Mouse (Mus musculus): ENCODE results near the gene Tmem86b. TPM values are rescaled to one million over a fixed set of nuclear protein-coding genes. Genes with fewer than 3 reads are reported as not detected.

The Tmem86b gene
- 12.8 and 16.5 TPM in 2 replicates for polyA plus RNA-seq (2015; fragmentation: Nextera tagmentation; extraction: Ambion mirVana)

DNA sequence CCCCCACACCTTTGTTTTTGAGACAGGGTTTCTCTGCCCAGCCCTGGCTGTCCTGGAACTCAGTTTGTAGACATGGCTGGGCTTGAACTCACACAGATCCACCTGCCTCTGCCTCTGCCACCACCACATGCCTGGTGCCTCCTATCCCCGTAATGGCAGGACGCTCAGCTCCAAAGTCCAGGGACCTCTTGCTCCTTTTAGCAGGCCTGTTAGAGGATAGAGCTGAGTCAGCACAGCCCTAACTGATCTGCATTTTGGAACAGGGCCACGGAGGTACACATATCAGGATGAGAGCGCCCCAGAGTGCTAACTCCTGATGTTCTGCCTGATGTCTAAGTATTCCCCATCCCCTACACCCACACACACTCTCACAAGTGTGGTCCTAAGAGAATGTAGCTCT is at the start of gene Tmem86b:
Tmem86b (minus strand) TSS at position 392 of the 400 bp plus-strand sequence.

DNA sequence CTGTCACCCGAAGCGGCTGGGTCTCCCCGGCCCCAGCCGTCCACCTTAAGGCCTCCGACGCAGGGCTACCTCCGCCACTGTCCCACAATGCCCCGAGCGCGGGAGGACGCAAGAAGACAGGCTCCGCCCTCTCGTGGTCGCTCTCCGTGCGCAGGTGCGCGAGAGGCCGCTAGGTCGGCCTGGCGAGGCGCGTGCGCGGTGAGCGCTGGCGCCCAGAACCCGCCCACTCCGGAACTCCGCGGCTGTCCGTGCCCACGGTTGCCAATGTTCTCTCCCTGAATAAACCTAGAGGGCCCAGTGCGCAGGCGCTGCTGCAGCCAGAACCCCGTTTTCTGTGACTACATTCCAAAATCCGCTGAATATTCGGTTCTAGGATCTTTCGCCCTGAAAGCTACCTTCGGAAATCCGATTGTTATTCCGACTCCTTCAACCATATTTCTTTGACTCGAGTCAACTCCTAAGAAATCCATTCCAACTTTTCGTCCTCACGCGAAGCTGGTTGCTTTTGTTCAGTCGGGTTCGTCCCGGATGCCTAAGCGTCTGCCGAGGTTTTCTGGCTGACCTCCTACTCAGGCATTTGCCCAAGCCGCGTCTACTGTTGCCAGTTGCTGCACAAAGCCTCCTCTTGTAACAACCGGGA is 27.8 kb upstream of the Tmem86b start, which contains the start of gene Ppp6r1:
Ppp6r1 (minus strand) TSS at position 108 of the 640 bp plus-strand sequence.

DNA sequence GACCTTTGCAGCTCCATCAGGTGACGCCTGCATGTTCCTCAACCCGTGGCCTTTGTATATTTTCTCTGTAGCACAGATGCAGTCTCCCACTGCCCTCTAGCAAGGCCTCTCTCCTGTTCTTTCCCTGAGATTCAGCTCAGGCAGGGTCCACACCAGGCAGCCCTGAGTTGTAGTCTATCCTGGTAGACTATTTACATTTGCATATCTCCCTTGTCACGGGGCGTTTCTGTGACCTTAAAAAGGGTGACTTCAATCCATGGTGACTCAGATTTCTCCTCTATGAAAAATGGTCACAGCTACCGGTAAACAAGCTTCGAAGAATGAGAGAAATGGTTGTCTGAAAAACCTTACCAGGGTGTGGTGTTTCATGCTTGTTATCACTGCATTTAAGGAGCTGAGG is 27.3 kb downstream of the Tmem86b start, which contains the start of gene Ptprh:
Ptprh (minus strand) TSS at position 169 of the 400 bp plus-strand sequence.

Other genes with a start within 250 kb of the Tmem86b start
- gene Gp6, start 233.7 kb downstream of the Tmem86b start, polyA plus RNA-seq (2015; fragmentation: Nextera tagmentation; extraction: Ambion mirVana): 1.4 and 1.5 TPM in 2 replicates
- 8.5 and 10.2 TPM in 2 replicates for gene Rdh13, start 185.8 kb downstream of the Tmem86b start, polyA plus RNA-seq (2015; fragmentation: Nextera tagmentation; extraction: Ambion mirVana)
- 0.36 and 3.4 TPM in 2 replicates for gene Eps8l1, start 170.7 kb downstream of the Tmem86b start, polyA plus RNA-seq (2015; fragmentation: Nextera tagmentation; extraction: Ambion mirVana)
- gene Ppp1r12c, start 129.7 kb downstream of the Tmem86b start, polyA plus RNA-seq (2015; fragmentation: Nextera tagmentation; extraction: Ambion mirVana): 34.4 and 38.5 TPM in 2 replicates
- 8.4 and 12.2 TPM in 2 replicates for gene Tnnt1, start 115.0 kb downstream of the Tmem86b start, polyA plus RNA-seq (2015; fragmentation: Nextera tagmentation; extraction: Ambion mirVana)
- gene Tnni3, start 107.2 kb downstream of the Tmem86b start, polyA plus RNA-seq (2015; fragmentation: Nextera tagmentation; extraction: Ambion mirVana): 2.8 and 3.6 TPM in 2 replicates
- 0.29 and 0.36 TPM in 2 replicates for gene Dnaaf3, start 99.0 kb downstream of the Tmem86b start, polyA plus RNA-seq (2015; fragmentation: Nextera tagmentation; extraction: Ambion mirVana)
- gene Syt5, start 83.9 kb downstream of the Tmem86b start, polyA plus RNA-seq (2015; fragmentation: Nextera tagmentation; extraction: Ambion mirVana): 0.66 and 1.0 TPM in 2 replicates
- gene Ptprh, start 27.4 kb downstream of the Tmem86b start, polyA plus RNA-seq (2015; fragmentation: Nextera tagmentation; extraction: Ambion mirVana): not detected in 2 replicates
- gene Ppp6r1, start 27.6 kb upstream of the Tmem86b start, polyA plus RNA-seq (2015; fragmentation: Nextera tagmentation; extraction: Ambion mirVana): 9.6 and 9.8 TPM in 2 replicates
- 62.4 and 63.5 TPM in 2 replicates for gene Hspbp1, start 53.6 kb upstream of the Tmem86b start, polyA plus RNA-seq (2015; fragmentation: Nextera tagmentation; extraction: Ambion mirVana)
- 0.45 and 0.54 TPM in 2 replicates for gene Brsk1, start 59.2 kb upstream of the Tmem86b start, polyA plus RNA-seq (2015; fragmentation: Nextera tagmentation; extraction: Ambion mirVana)
- gene Tmem150b, start 93.8 kb upstream of the Tmem86b start, polyA plus RNA-seq (2015; fragmentation: Nextera tagmentation; extraction: Ambion mirVana): 0.69 and 0.80 TPM in 2 replicates
- gene Kmt5c, start 108.7 kb upstream of the Tmem86b start, polyA plus RNA-seq (2015; fragmentation: Nextera tagmentation; extraction: Ambion mirVana): 65.7 and 81.8 TPM in 2 replicates
- gene Cox6b2, start 121.7 kb upstream of the Tmem86b start, polyA plus RNA-seq (2015; fragmentation: Nextera tagmentation; extraction: Ambion mirVana): 157 and 188 TPM in 2 replicates
- not detected in 2 replicates for gene Fam71e2, start 139.9 kb upstream of the Tmem86b start, polyA plus RNA-seq (2015; fragmentation: Nextera tagmentation; extraction: Ambion mirVana)
- gene Il11, start 151.4 kb upstream of the Tmem86b start, polyA plus RNA-seq (2015; fragmentation: Nextera tagmentation; extraction: Ambion mirVana): 0.12 and 0.15 TPM in 2 replicates
- not detected in 2 replicates for gene Tmem190, start 151.5 kb upstream of the Tmem86b start, polyA plus RNA-seq (2015; fragmentation: Nextera tagmentation; extraction: Ambion mirVana)
- gene Tmem238, start 158.2 kb upstream of the Tmem86b start, polyA plus RNA-seq (2015; fragmentation: Nextera tagmentation; extraction: Ambion mirVana): 22.1 and 25.2 TPM in 2 replicates
- gene Rpl28, start 161.5 kb upstream of the Tmem86b start, polyA plus RNA-seq (2015; fragmentation: Nextera tagmentation; extraction: Ambion mirVana): 423 and 433 TPM in 2 replicates
- 251 and 289 TPM in 2 replicates for gene Ube2s, start 181.2 kb upstream of the Tmem86b start, polyA plus RNA-seq (2015; fragmentation: Nextera tagmentation; extraction: Ambion mirVana)
- gene Shisa7, start 213.3 kb upstream of the Tmem86b start, polyA plus RNA-seq (2015; fragmentation: Nextera tagmentation; extraction: Ambion mirVana): 0.04 TPM in 1 of 2 replicates, not detected in the other
- 3.9 and 4.3 TPM in 2 replicates for gene Isoc2b, start 238.8 kb upstream of the Tmem86b start, polyA plus RNA-seq (2015; fragmentation: Nextera tagmentation; extraction: Ambion mirVana)
- 0.66 and 0.74 TPM in 2 replicates for gene Isoc2a, start 245.7 kb upstream of the Tmem86b start, polyA plus RNA-seq (2015; fragmentation: Nextera tagmentation; extraction: Ambion mirVana)

Data from spleen, postnatal 0 days (tissue).